Mouse (Mus musculus) bone marrow, adult 2 months (tissue): ENCODE results near the gene Crnn.

ENCODE experiments used
- CTCF ChIP-seq: fragments of 200-500 bp; IDR thresholded peaks from 2 replicates; pipeline ENCODE4 v1.5.1; 2011; ENCODE audit warnings: low read length, control low read depth; ENCODE audit not compliant: control insufficient read depth, insufficient read depth
- POLR2A ChIP-seq: fragments of 200-500 bp; IDR thresholded peaks from 2 replicates; pipeline ENCODE4 v1.6.1; 2011; ENCODE audit warnings: low read depth, mild to moderate bottlenecking, control low read depth, low read length, borderline replicate concordance; ENCODE audit not compliant: control insufficient read depth

GRCm38 (mm10) chr3:93114481-93114880 lies 30.1 kb upstream of the Crnn start:
- TF ChIP-seq POLR2A (no peak), CTCF (0 out of 2 replicates have a peak, but pooled peaks have one; percentile 7)
